Mouse (Mus musculus): ENCODE measurements around the gene Pdcl2.
A peak's percentile ranks its signal among the peaks of the same experiment; 100 is the strongest.

The Pdcl2 gene

GRCm38 (mm10) chr5:76303379-76303744 is 27.6 kb downstream of the Pdcl2 start:
- no peak for DNase-seq

- DNase-seq, result no peak
Observed at GRCm38 (mm10) chr5:76302009-76302408, 28.9 kb downstream of the Pdcl2 start.

DNA sequence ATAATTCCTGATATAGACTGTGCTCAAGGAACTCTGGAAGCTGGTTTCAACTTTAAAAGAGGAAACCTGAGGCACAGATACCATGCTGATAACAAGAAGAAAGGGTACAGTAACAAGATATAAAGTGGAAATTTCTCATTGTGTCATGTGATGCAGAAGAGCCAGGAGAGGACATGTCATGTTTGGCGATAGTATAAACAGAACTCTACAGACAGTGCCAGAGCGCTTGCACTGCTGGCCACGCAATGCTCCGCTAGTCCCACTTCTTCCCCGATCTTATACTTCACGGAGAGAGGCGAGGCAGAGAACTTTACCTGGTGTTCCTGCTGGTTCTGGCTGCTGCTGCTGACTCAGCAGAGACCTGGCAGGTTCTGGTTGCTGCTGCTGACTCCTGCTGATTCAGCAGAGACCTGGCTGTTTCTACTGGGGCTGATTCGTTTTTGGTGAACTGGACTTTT is 41.7 kb downstream of the Pdcl2 start:
- peak; percentile 25 for DNase-seq

- DNase-seq, result no peak
Observed at GRCm38 (mm10) chr5:76288256-76288655, 42.7 kb downstream of the Pdcl2 start.

DNA sequence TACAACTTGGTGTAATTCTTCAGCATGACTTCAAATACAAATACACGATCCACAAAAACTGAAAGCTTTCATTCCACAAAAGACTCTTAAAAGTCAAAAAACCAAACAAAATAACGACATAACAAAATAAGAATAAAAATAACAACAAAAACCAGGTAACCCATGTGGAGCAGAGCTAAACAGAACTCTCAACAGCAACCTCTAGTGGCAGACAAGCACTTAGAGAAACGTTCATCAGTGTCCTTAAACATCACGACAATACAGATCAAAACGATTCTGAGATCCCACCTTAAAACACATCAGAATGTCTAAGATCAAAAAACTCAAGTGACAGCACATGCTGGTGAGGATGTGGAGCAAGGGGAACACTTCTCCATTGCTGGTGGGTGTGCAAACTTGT is 43.9 kb downstream of the Pdcl2 start:
- DNase-seq, result no peak

DNA sequence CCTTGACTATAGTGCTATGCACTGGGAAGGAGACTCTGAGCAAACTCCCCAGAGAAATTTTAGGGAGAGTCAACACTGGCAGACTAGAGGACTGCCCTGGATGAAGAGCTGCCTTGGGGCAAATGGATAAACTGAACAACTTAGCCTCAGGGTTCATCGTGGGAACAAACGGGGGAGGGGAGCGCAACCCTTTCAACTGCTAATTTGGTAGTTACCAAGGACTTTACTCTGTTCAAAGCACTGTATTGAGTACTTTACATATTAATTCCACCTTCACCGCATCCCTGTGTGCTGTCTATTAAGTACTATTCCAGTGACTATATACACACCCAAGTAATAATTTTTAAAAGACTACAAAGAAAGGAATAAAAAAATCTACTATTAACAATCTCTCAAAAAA is 45.3 kb downstream of the Pdcl2 start:
- DNase-seq, result no peak

DNA sequence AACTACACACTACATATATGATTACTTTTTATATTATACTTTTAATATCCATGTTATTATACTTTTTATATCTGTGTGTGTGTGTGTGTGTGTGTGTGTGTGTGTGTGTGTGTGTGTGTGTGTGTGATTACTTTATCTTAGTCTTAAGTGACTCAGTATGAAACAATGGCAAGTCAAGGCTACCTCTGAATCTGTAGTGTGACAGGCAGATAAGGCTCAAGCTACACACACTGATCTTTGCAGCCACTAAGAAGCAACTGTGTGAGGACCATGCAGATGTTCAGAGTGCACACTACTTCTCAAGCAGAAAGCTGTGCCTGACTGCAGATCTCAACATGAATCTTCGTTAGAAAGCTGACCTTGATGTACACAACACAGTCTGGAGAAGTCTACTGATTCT is 47.1 kb downstream of the Pdcl2 start:
- DNase-seq, result no peak

- DNase-seq, result no peak
Observed at GRCm38 (mm10) chr5:76274977-76275376, 56.0 kb downstream of the Pdcl2 start.
